Mouse (Mus musculus) limb, embryonic 15.5 days (tissue): ENCODE data around the gene Iffo2. TPM values are rescaled to one million over a fixed set of nuclear protein-coding genes. Genes with fewer than 3 reads are reported as not detected.

ENCODE experiments used
- ATAC-seq: fragments of 200-750 bp; cut with Nextera tagmentation; 2 replicates; pipeline ENCODE4 v1.8.0; 2017; ENCODE audit warnings: low read depth, moderate TSS enrichment; ENCODE audit not compliant: insufficient number of reproducible peaks, low FRiP score, low TSS enrichment
- H3K27ac ChIP-seq: fragments of 300-500 bp; sonication (generic); 2 replicates; pipeline ENCODE4 v1.5.1; 2015; ENCODE audit warnings: moderate library complexity, mild to moderate bottlenecking, inconsistent platforms
- H3K27me3 ChIP-seq: fragments of 300-500 bp; sonication (generic); 2 replicates; pipeline ENCODE4 v1.6.1; 2015; ENCODE audit warnings: inconsistent platforms
- H3K36me3 ChIP-seq: fragments of 300-500 bp; sonication (generic); 2 replicates; pipeline ENCODE4 v1.6.1; 2015; ENCODE audit warnings: inconsistent platforms
- H3K4me1 ChIP-seq: fragments of 300-500 bp; sonication (generic); 2 replicates; pipeline ENCODE4 v1.6.1; 2015; ENCODE audit warnings: inconsistent platforms
- H3K4me2 ChIP-seq: fragments of 300-500 bp; sonication (generic); 2 replicates; pipeline ENCODE4 v1.6.1; 2015; ENCODE audit warnings: mild to moderate bottlenecking, inconsistent platforms
- H3K4me3 ChIP-seq: fragments of 300-500 bp; sonication (generic); 2 replicates; pipeline ENCODE4 v1.5.1; 2015; ENCODE audit warnings: mild to moderate bottlenecking, inconsistent platforms
- H3K9ac ChIP-seq: fragments of 300-500 bp; sonication (generic); 2 replicates; pipeline ENCODE4 v1.6.1; 2015; ENCODE audit warnings: inconsistent platforms
- H3K9me3 ChIP-seq: fragments of 300-500 bp; sonication (generic); 2 replicates; pipeline ENCODE4 v1.6.1; 2016; ENCODE audit warnings: inconsistent platforms
- WGBS: fragments of 180-500 bp; shearing (Covaris S2); methylation state at CpG from one replicate; pipeline ENCODE4 v1.1.7; 2015; 5-methylcytosine and 5-hydroxymethylcytosine counted together
- polyA plus RNA-seq: library from polyadenylated mRNA; unstranded; fragments of >200 nt; fragmentation: Nextera tagmentation; extraction: Ambion mirVana; gene quantifications from 2 replicates; pipeline ENCODE4 v1.2.1, GENCODE M21; 2015

The Iffo2 gene
- polyA plus RNA-seq, 1 experiment from 2014 or later = 3.6 TPM

GRCm38 (mm10) chr4:139575673-139576003 lies 45.3 kb downstream of the Iffo2 start:
- Histone ChIP-seq H3K4me2 (peak overlapping the region; percentile 94), H3K9ac (peak overlapping the region; percentile 83), H3K4me1 (peaks cover 58% of the 10 kb centered on the region), H3K27ac (peak overlapping the region; percentile 91; the same call in 1 of the 2 replicates), H3K9me3 (no peaks in the 10 kb centered on the region), H3K4me3 (peak overlapping the region; percentile 85), H3K27me3 (0 out of 2 replicates have a peak, but pooled peaks cover 5% of the 10 kb centered on the region), H3K36me3 (no peaks in the 10 kb centered on the region)
- WGBS = 6% methylated on average over 14 of the region's 14 CpGs
- ATAC-seq = no peak

- no peaks in the 10 kb centered on the region for H3K36me3 ChIP-seq
- peak overlapping the region; percentile 26; the same call in 1 of the 2 replicates for H3K9ac ChIP-seq
- peak overlapping the region; percentile 85 for H3K4me3 ChIP-seq
- H3K27ac ChIP-seq = no peak overlapping the region
- 37% methylated on average over 14 of the region's 14 CpGs for WGBS
- peak overlapping the region; percentile 94 for H3K4me2 ChIP-seq
- no peaks in the 10 kb centered on the region for H3K9me3 ChIP-seq
- H3K4me1 ChIP-seq = peaks cover 66% of the 10 kb centered on the region
- 0 out of 2 replicates have a peak, but pooled peaks cover 5% of the 10 kb centered on the region for H3K27me3 ChIP-seq
- ATAC-seq = no peak
Observed at GRCm38 (mm10) chr4:139576251-139576880, 46.0 kb downstream of the Iffo2 start.

- H3K4me1 ChIP-seq = peaks cover 72% of the 10 kb centered on the region
- WGBS = 75% methylated on average over 7 of the region's 7 CpGs
- H3K36me3 ChIP-seq = no peaks in the 10 kb centered on the region
- peak overlapping the region; percentile 94 for H3K4me2 ChIP-seq
- H3K27me3 ChIP-seq = 0 out of 2 replicates have a peak, but pooled peaks cover 5% of the 10 kb centered on the region
- H3K4me3 ChIP-seq = peak overlapping the region; percentile 85
- peak overlapping the region; percentile 26; the same call in 1 of the 2 replicates for H3K9ac ChIP-seq
- no peak overlapping the region for H3K27ac ChIP-seq
- no peak for ATAC-seq
- H3K9me3 ChIP-seq = no peaks in the 10 kb centered on the region
Observed at GRCm38 (mm10) chr4:139577006-139577405, 46.7 kb downstream of the Iffo2 start.

GRCm38 (mm10) chr4:139578389-139578788 lies 48.0 kb downstream of the Iffo2 start:
- Histone ChIP-seq H3K27me3 (0 out of 2 replicates have a peak, but pooled peaks cover under 1% of the 10 kb centered on the region), H3K9ac (no peak overlapping the region), H3K4me1 (peaks cover 86% of the 10 kb centered on the region), H3K27ac (no peak overlapping the region), H3K4me3 (no peak overlapping the region), H3K9me3 (no peaks in the 10 kb centered on the region), H3K36me3 (no peaks in the 10 kb centered on the region), H3K4me2 (no peak overlapping the region)
- WGBS = 84% methylated on average over 8 of the region's 8 CpGs
- ATAC-seq = no peak

- ATAC-seq = no peak
- H3K27me3 ChIP-seq = no peaks in the 10 kb centered on the region
- H3K4me1 ChIP-seq = peaks cover 83% of the 10 kb centered on the region
- WGBS = 53% methylated on average over 10 of the region's 10 CpGs
- H3K4me3 ChIP-seq = no peak overlapping the region
- H3K36me3 ChIP-seq = no peaks in the 10 kb centered on the region
- 0 out of 2 replicates have a peak overlapping the region, but pooled peaks have one; percentile 0 for H3K9ac ChIP-seq
- no peaks in the 10 kb centered on the region for H3K9me3 ChIP-seq
- no peak overlapping the region; the same call in 1 of the 2 replicates for H3K27ac ChIP-seq
- H3K4me2 ChIP-seq = no peak overlapping the region
Observed at GRCm38 (mm10) chr4:139579003-139579402, 48.7 kb downstream of the Iffo2 start.

GRCm38 (mm10) chr4:139579466-139579865 lies 49.1 kb downstream of the Iffo2 start:
- H3K4me2 ChIP-seq = no peak overlapping the region
- peak overlapping the region; percentile 83; the same call in 1 of the 2 replicates for H3K27ac ChIP-seq
- H3K27me3 ChIP-seq = no peaks in the 10 kb centered on the region
- no peak overlapping the region for H3K9ac ChIP-seq
- no peaks in the 10 kb centered on the region for H3K9me3 ChIP-seq
- H3K4me3 ChIP-seq = no peak overlapping the region
- 31% methylated on average over 6 of the region's 6 CpGs for WGBS
- H3K4me1 ChIP-seq = peaks cover 85% of the 10 kb centered on the region
- no peak for ATAC-seq
- no peaks in the 10 kb centered on the region for H3K36me3 ChIP-seq

GRCm38 (mm10) chr4:139580663-139581336 lies 50.5 kb downstream of the Iffo2 start:
- H3K9me3 ChIP-seq = no peaks in the 10 kb centered on the region
- ATAC-seq = no peak
- 5% methylated on average over 15 of the region's 15 CpGs for WGBS
- H3K4me2 ChIP-seq = peak overlapping the region; percentile 28
- no peak overlapping the region for H3K9ac ChIP-seq
- peaks cover 89% of the 10 kb centered on the region for H3K4me1 ChIP-seq
- H3K27ac ChIP-seq = peak overlapping the region; percentile 83
- no peaks in the 10 kb centered on the region for H3K36me3 ChIP-seq
- peak overlapping the region; percentile 7; the same call in 1 of the 2 replicates for H3K4me3 ChIP-seq
- no peaks in the 10 kb centered on the region for H3K27me3 ChIP-seq

- no peak for ATAC-seq
- Histone ChIP-seq H3K9ac (no peak overlapping the region), H3K4me3 (peak overlapping the region; percentile 7; the same call in 1 of the 2 replicates), H3K9me3 (no peaks in the 10 kb centered on the region), H3K4me2 (peak overlapping the region; percentile 28), H3K27me3 (no peaks in the 10 kb centered on the region), H3K4me1 (peaks cover 84% of the 10 kb centered on the region), H3K27ac (peak overlapping the region; percentile 83), H3K36me3 (no peaks in the 10 kb centered on the region)
- 13% methylated on average over 6 of the region's 6 CpGs for WGBS
Observed at GRCm38 (mm10) chr4:139581427-139582051, 51.2 kb downstream of the Iffo2 start.

GRCm38 (mm10) chr4:139582346-139582745 lies 52.0 kb downstream of the Iffo2 start:
- H3K27ac ChIP-seq = peak overlapping the region; percentile 83
- 68% methylated on average over 6 of the region's 6 CpGs for WGBS

GRCm38 (mm10) chr4:139582903-139583302 lies 52.6 kb downstream of the Iffo2 start:
- Histone ChIP-seq H3K27ac (peak overlapping the region; percentile 22; the same call in 1 of the 2 replicates), H3K36me3 (no peaks in the 10 kb centered on the region), H3K9me3 (no peaks in the 10 kb centered on the region), H3K4me2 (no peak overlapping the region), H3K4me3 (no peak overlapping the region), H3K4me1 (peaks cover 83% of the 10 kb centered on the region), H3K27me3 (no peaks in the 10 kb centered on the region), H3K9ac (no peak overlapping the region)
- 55% methylated on average over 3 of the region's 3 CpGs for WGBS
- no peak for ATAC-seq

More at GRCm38 (mm10) chr4:139582346-139582745, 52.0 kb downstream of the Iffo2 start:
- H3K4me3 ChIP-seq = no peak overlapping the region
- H3K4me1 ChIP-seq = peaks cover 79% of the 10 kb centered on the region
- no peak overlapping the region for H3K4me2 ChIP-seq
- no peak overlapping the region for H3K9ac ChIP-seq
- ATAC-seq = no peak
- H3K36me3 ChIP-seq = no peaks in the 10 kb centered on the region
- H3K27me3 ChIP-seq = no peaks in the 10 kb centered on the region
- H3K9me3 ChIP-seq = no peaks in the 10 kb centered on the region

- Histone ChIP-seq H3K4me2 (no peak overlapping the region), H3K9me3 (no peaks in the 10 kb centered on the region), H3K9ac (no peak overlapping the region), H3K36me3 (no peaks in the 10 kb centered on the region), H3K27ac (no peak overlapping the region), H3K27me3 (no peaks in the 10 kb centered on the region), H3K4me3 (no peak overlapping the region), H3K4me1 (peaks cover 82% of the 10 kb centered on the region)
- 80% methylated on average over 11 of the region's 11 CpGs for WGBS
- no peak for ATAC-seq
Observed at GRCm38 (mm10) chr4:139583629-139584245, 53.4 kb downstream of the Iffo2 start.
